Mouse (Mus musculus): ENCODE data around the gene Pfkfb4.

- peak; percentile 41 for TF ChIP-seq POLR2A (IDR thresholded peaks at IDR 0.05; ENCODE audit: insufficient read length, low read depth)
- no peak for TF ChIP-seq POLR2AphosphoS2 (IDR thresholded peaks at IDR 0.05; ENCODE audit: insufficient read length, low read depth)
- no peak for TF ChIP-seq E2F4 (IDR thresholded peaks at IDR 0.05; ENCODE audit: insufficient read depth)
- TF ChIP-seq MAX (IDR thresholded peaks at IDR 0.05; ENCODE audit: low read depth): no peak
- no peak for TF ChIP-seq TCF12 (IDR thresholded peaks at IDR 0.05; ENCODE audit: insufficient read depth, poor library complexity, severe bottlenecking)
- no peak for TF ChIP-seq TCF3 (IDR thresholded peaks at IDR 0.05; ENCODE audit: insufficient read length, low read depth)
- no peak for TF ChIP-seq USF1 (IDR thresholded peaks at IDR 0.05; ENCODE audit: low read depth)
- no peak for TF ChIP-seq MYOD1 (IDR thresholded peaks at IDR 0.05; ENCODE audit: control insufficient read depth in 1 of 3, insufficient read length in 2 of 3, low read depth in 2 of 3)
- TF ChIP-seq REST (IDR thresholded peaks at IDR 0.05; ENCODE audit: insufficient read depth, insufficient read length): no peak
- no peak for TF ChIP-seq MYOG (IDR thresholded peaks at IDR 0.05; ENCODE audit: control insufficient read depth in 1 of 3, insufficient read depth in 1 of 3, insufficient read length in 2 of 3, low read depth in 2 of 3)
Measured at GRCm38 (mm10) chr9:109038901-109039364, 47.4 kb downstream of the Pfkfb4 start.
